Mouse (Mus musculus): Measurements from ENCODE around the gene Rita1. TPM values are rescaled to one million over a fixed set of nuclear protein-coding genes. Genes with fewer than 3 reads are reported as not detected.

The Rita1 gene
- total and polyA plus RNA-seq, 3 experiments, result 8.4 to 42.4 (median 9.5) TPM

DNA sequence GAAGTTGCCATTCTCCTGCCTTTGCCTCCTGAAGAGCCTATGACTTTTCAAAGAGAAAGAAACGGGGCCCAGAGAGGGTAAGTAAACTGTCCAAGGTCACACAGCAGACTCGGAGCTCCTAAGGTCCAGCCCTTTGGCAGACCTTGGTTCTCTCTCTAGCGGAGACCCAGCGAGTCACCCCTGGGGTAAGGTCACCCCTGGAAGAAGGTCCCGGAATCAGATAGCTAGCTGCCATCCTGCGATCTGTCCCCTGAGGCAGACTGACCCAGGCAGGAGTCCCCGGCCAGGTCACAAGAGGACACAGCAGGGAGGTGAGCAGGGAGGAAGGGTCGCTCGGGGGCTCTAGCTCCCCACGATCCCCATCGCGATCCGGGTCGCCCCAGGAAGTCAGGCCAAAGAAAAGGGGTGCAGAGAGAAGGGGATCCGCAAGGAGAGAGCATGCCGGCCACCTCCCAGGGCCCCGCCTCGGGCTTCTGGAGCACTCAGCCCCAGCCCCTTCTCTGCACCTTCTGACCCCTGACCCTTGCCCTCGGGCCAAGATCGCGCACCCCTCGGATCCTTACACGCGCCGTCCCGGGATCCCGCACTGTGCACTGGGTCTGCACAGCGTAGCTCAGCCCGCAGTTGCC, 24.3 kb downstream of the Rita1 start:
- Histone ChIP-seq H3K4me3 (ENCODE audit: low read depth, low read length) (peak overlapping the region; percentile 84), H3K9me3 (replicated peaks) (peaks cover 5% of the 10 kb centered on the region; the same call in 1 of the 2 replicates), H3K36me3 (replicated peaks) (peaks cover 33% of the 10 kb centered on the region), H3K27me3 (ENCODE audit: insufficient read depth, low read length) (no peaks in the 10 kb centered on the region), H3K4me1 (ENCODE audit: insufficient read depth, low read depth, low read length) (peaks cover 69% of the 10 kb centered on the region)
- ATAC-seq (ENCODE audit: extremely low read depth, insufficient number of reproducible peaks, low FRiP score, poor library complexity, severe bottlenecking) (no peak), DNase-seq (ENCODE audit: low spot score) (no peak)
- TF ChIP-seq GATA2 (IDR thresholded peaks at IDR 0.05; ENCODE audit: borderline replicate concordance, low read depth, low read length), result no peak
- TF ChIP-seq GATA1 (IDR thresholded peaks at IDR 0.05; ENCODE audit: borderline replicate concordance, low read length), result no peak
- TF ChIP-seq POLR2AphosphoS5 (IDR thresholded peaks at IDR 0.05; ENCODE audit: insufficient replicate concordance, low read depth, low read length), result no peak
- no peak for TF ChIP-seq CTCF (IDR thresholded peaks at IDR 0.05; ENCODE audit: low read depth, low read length)
- no peak for TF ChIP-seq TAL1 (conservative IDR thresholded peaks at IDR 0.05; ENCODE audit: low read depth, low read length)

DNA sequence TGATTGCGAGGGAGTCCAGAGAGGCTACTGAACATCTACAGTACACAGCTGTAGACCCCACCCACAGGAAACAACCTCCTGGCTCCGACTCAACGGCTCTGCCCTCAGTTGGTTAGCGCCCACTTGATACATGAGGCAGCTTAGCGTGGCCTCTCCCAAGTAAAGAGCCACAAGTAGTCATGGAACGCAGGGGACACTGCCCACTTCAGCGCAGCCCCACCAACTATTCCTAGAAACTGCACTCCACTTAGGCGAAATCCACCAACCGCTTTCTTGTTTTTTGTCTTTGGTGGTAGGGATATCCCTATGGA, 24.8 kb downstream of the Rita1 start:
- DNase-seq (ENCODE audit: low spot score) (no peak), ATAC-seq (ENCODE audit: extremely low read depth, insufficient number of reproducible peaks, low FRiP score, poor library complexity, severe bottlenecking) (no peak; the same call in 1 of the 2 replicates)
- peaks cover 5% of the 10 kb centered on the region; the same call in 1 of the 2 replicates for H3K9me3 ChIP-seq (replicated peaks)
- TF ChIP-seq GATA2 (IDR thresholded peaks at IDR 0.05; ENCODE audit: borderline replicate concordance, low read depth, low read length) (no peak), POLR2AphosphoS5 (IDR thresholded peaks at IDR 0.05; ENCODE audit: insufficient replicate concordance, low read depth, low read length) (no peak), TAL1 (conservative IDR thresholded peaks at IDR 0.05; ENCODE audit: low read depth, low read length) (no peak), CTCF (IDR thresholded peaks at IDR 0.05; ENCODE audit: low read depth, low read length) (no peak), GATA1 (IDR thresholded peaks at IDR 0.05; ENCODE audit: borderline replicate concordance, low read length) (no peak)
- peak overlapping the region; percentile 84 for H3K4me3 ChIP-seq (ENCODE audit: low read depth, low read length)
- peaks cover 66% of the 10 kb centered on the region for H3K4me1 ChIP-seq (ENCODE audit: insufficient read depth, low read depth, low read length)
- no peaks in the 10 kb centered on the region for H3K27me3 ChIP-seq (ENCODE audit: insufficient read depth, low read length)
- peaks cover 36% of the 10 kb centered on the region for H3K36me3 ChIP-seq (replicated peaks)

DNA sequence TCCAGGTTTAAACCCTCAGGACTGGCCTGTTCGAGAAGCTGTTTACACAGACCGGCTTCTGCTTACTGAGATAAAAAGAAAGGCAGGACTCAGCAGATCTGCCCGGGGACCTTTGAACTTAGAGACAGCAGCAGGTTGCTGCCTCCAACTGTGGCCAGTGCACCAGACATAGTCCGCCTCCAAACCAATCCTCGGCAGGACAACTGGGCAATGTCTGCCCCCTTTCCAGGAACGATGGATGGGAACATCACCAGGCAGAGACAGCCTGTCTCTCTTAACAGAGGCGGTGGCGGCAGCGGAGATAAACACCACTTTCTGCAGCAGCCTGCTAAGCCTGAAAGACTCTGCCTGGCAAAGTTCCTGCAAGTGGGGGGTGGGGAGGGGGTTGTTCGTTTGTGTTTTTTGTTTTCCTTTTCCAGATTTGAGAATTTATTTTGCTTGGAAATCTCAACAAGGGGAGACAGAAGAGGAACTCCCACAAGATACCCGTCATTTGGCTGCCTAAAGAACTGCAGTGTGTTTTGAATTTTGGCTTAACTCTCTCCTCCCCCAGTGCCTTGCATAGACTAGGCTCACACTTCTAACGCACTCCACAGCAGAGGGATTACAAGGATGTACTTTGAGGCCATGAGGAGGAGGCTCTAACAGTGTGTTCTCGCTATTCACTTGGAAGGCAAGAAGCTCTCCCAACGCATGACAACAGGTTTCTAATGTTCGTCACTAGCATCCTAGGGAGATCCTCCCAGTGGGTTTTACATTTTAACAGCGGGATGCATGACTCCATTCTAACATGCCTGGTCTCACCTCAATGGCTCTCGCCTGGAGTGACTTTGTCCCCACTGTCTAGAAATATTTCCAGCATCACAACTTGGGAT, 25.4 kb downstream of the Rita1 start:
- H3K9me3 ChIP-seq (replicated peaks), result peaks cover 5% of the 10 kb centered on the region; the same call in 1 of the 2 replicates
- H3K36me3 ChIP-seq (replicated peaks), result peaks cover 41% of the 10 kb centered on the region
- no peak for DNase-seq (ENCODE audit: low spot score)
- no peak for TF ChIP-seq CTCF (IDR thresholded peaks at IDR 0.05; ENCODE audit: low read depth, low read length)
- TF ChIP-seq POLR2AphosphoS5 (IDR thresholded peaks at IDR 0.05; ENCODE audit: insufficient replicate concordance, low read depth, low read length), result no peak
- TF ChIP-seq GATA2 (IDR thresholded peaks at IDR 0.05; ENCODE audit: borderline replicate concordance, low read depth, low read length), result no peak
- no peak for TF ChIP-seq TAL1 (conservative IDR thresholded peaks at IDR 0.05; ENCODE audit: low read depth, low read length)
- TF ChIP-seq GATA1 (IDR thresholded peaks at IDR 0.05; ENCODE audit: borderline replicate concordance, low read length), result no peak
- peaks cover 60% of the 10 kb centered on the region for H3K4me1 ChIP-seq (ENCODE audit: insufficient read depth, low read depth, low read length)
- peak overlapping the region; percentile 84; the same call in 1 of the 2 replicates for H3K4me3 ChIP-seq (ENCODE audit: low read depth, low read length)
- ATAC-seq (ENCODE audit: extremely low read depth, insufficient number of reproducible peaks, low FRiP score, poor library complexity, severe bottlenecking), result no peak
- no peaks in the 10 kb centered on the region for H3K27me3 ChIP-seq (ENCODE audit: insufficient read depth, low read length)

DNA sequence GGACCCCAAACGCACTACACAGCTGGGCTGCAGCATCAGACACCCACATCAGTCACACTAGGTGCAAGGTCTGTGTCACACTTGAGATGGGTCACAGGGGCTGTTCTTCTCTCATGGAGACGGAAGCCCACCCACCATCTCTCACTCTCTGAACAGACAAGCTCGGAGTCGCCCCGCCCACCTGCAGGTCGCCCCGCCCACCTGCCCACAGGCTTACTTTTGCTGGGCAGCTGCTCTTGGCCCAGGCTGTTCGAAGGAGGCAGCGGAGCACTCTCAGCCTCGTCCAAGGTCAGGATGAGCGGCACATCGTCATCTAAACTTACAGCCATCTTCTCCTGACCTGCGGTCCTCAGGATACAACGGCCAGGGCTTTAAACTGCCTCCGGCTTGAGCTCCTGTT, 27.4 kb downstream of the Rita1 start:
- no peaks in the 10 kb centered on the region for H3K27me3 ChIP-seq (ENCODE audit: insufficient read depth, low read length)
- DNase-seq (ENCODE audit: low spot score) (no peak), ATAC-seq (ENCODE audit: extremely low read depth, insufficient number of reproducible peaks, low FRiP score, poor library complexity, severe bottlenecking) (no peak)
- H3K9me3 ChIP-seq (replicated peaks), result no peaks in the 10 kb centered on the region
- peaks cover 60% of the 10 kb centered on the region for H3K36me3 ChIP-seq (replicated peaks)
- peaks cover 57% of the 10 kb centered on the region for H3K4me1 ChIP-seq (ENCODE audit: insufficient read depth, low read depth, low read length)
- no peak for TF ChIP-seq POLR2AphosphoS5 (IDR thresholded peaks at IDR 0.05; ENCODE audit: insufficient replicate concordance, low read depth, low read length)
- no peak for TF ChIP-seq GATA1 (IDR thresholded peaks at IDR 0.05; ENCODE audit: borderline replicate concordance, low read length)
- no peak for TF ChIP-seq CTCF (IDR thresholded peaks at IDR 0.05; ENCODE audit: low read depth, low read length)
- TF ChIP-seq GATA2 (IDR thresholded peaks at IDR 0.05; ENCODE audit: borderline replicate concordance, low read depth, low read length), result no peak
- TF ChIP-seq TAL1 (conservative IDR thresholded peaks at IDR 0.05; ENCODE audit: low read depth, low read length), result no peak
- peak overlapping the region; percentile 35; the same call in 1 of the 2 replicates for H3K4me3 ChIP-seq (ENCODE audit: low read depth, low read length)

DNA sequence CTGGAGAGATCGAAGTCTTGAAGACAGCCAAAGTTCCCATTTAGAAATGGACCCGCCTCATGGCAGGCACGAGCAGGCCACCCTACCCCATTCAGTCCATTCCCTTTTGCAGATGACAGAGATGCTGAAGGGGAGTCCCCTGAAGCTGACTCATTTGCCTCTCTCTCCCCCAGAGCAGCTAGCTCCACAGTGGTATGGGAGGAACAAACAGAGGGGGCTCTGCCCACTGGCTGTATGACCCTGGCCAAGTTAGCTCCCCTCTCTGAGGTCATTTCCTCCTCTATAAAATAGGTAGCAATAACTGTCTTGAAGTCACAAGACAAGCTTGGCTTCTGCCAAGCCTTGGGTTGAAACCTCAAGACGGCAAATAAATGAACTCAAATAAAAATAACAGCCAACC, 28.9 kb downstream of the Rita1 start:
- H3K27me3 ChIP-seq (ENCODE audit: insufficient read depth, low read length), result no peaks in the 10 kb centered on the region
- no peak overlapping the region for H3K4me3 ChIP-seq (ENCODE audit: low read depth, low read length)
- no peak for ATAC-seq (ENCODE audit: extremely low read depth, insufficient number of reproducible peaks, low FRiP score, poor library complexity, severe bottlenecking)
- DNase-seq (ENCODE audit: low spot score), result no peak
- H3K9me3 ChIP-seq (replicated peaks), result no peaks in the 10 kb centered on the region
- H3K4me1 ChIP-seq (ENCODE audit: insufficient read depth, low read depth, low read length), result peaks cover 62% of the 10 kb centered on the region
- H3K36me3 ChIP-seq (replicated peaks), result peaks cover 75% of the 10 kb centered on the region
- TF ChIP-seq GATA1 (IDR thresholded peaks at IDR 0.05; ENCODE audit: borderline replicate concordance, low read length) (no peak), POLR2AphosphoS5 (IDR thresholded peaks at IDR 0.05; ENCODE audit: insufficient replicate concordance, low read depth, low read length) (no peak), CTCF (IDR thresholded peaks at IDR 0.05; ENCODE audit: low read depth, low read length) (no peak), TAL1 (conservative IDR thresholded peaks at IDR 0.05; ENCODE audit: low read depth, low read length) (no peak), GATA2 (IDR thresholded peaks at IDR 0.05; ENCODE audit: borderline replicate concordance, low read depth, low read length) (no peak)

DNA sequence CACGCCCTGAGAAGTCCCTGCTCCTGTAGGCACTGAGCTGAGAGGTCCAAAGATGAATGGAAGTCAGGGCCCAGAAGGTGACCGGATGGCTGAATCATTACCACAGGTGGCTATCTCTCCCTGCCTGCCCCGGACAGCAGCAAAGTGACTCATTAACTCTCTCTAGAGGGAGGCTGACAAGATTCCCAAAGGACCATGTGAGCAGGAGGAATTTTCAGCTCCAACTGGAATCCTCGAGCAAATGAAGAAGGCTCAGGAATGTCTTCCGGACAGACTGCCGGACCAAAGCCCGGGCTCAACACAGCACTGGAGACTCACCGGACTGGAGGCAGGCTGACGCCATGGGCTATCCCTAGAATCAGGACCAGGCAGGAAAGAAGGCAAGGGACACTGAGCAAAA, 30.4 kb downstream of the Rita1 start:
- no peak for DNase-seq (ENCODE audit: low spot score)
- no peaks in the 10 kb centered on the region for H3K27me3 ChIP-seq (ENCODE audit: insufficient read depth, low read length)
- H3K36me3 ChIP-seq (replicated peaks), result peaks cover 89% of the 10 kb centered on the region
- H3K4me3 ChIP-seq (ENCODE audit: low read depth, low read length), result no peak overlapping the region
- peaks cover 64% of the 10 kb centered on the region for H3K4me1 ChIP-seq (ENCODE audit: insufficient read depth, low read depth, low read length)
- no peak for ATAC-seq (ENCODE audit: extremely low read depth, insufficient number of reproducible peaks, low FRiP score, poor library complexity, severe bottlenecking)
- TF ChIP-seq GATA2 (IDR thresholded peaks at IDR 0.05; ENCODE audit: borderline replicate concordance, low read depth, low read length) (no peak), GATA1 (IDR thresholded peaks at IDR 0.05; ENCODE audit: borderline replicate concordance, low read length) (no peak), POLR2AphosphoS5 (IDR thresholded peaks at IDR 0.05; ENCODE audit: insufficient replicate concordance, low read depth, low read length) (no peak), TAL1 (conservative IDR thresholded peaks at IDR 0.05; ENCODE audit: low read depth, low read length) (no peak), CTCF (IDR thresholded peaks at IDR 0.05; ENCODE audit: low read depth, low read length) (no peak)
- H3K9me3 ChIP-seq (replicated peaks), result no peaks in the 10 kb centered on the region

Measured in G1E (cell line).